Mouse (Mus musculus): ENCODE data around the gene Sirt7. TPM values are rescaled to one million over a fixed set of nuclear protein-coding genes. Genes with fewer than 3 reads are reported as not detected.

The Sirt7 gene
- total RNA-seq, 2 experiments from 2014 or later = 10.2 to 11.7 TPM

- peak; percentile 93 for DNase-seq
Measured at GRCm38 (mm10) chr11:120581490-120582267, 43.4 kb downstream of the Sirt7 start, which contains the start of gene Arhgdia. Gene Arhgdia, minus strand, starts transcription at chr11:120581624.

GRCm38 (mm10) chr11:120580871-120581331 lies 44.1 kb downstream of the Sirt7 start:
- peak; percentile 54 for DNase-seq

- DNase-seq = peak; percentile 27
Measured at GRCm38 (mm10) chr11:120580190-120580589, 44.9 kb downstream of the Sirt7 start.

GRCm38 (mm10) chr11:120579316-120580107 lies 45.5 kb downstream of the Sirt7 start:
- peak; percentile 88 for DNase-seq

- peak; percentile 15 for DNase-seq
Measured at GRCm38 (mm10) chr11:120578694-120579243, 46.3 kb downstream of the Sirt7 start.

GRCm38 (mm10) chr11:120578024-120578693 lies 46.9 kb downstream of the Sirt7 start:
- no peak for DNase-seq

- DNase-seq = peak; percentile 41
Measured at GRCm38 (mm10) chr11:120577211-120578023, 47.6 kb downstream of the Sirt7 start.

- no peak for DNase-seq
Measured at GRCm38 (mm10) chr11:120576365-120576981, 48.6 kb downstream of the Sirt7 start.

GRCm38 (mm10) chr11:120575940-120576339 lies 49.1 kb downstream of the Sirt7 start:
- DNase-seq = no peak

GRCm38 (mm10) chr11:120575046-120575445 lies 50.0 kb downstream of the Sirt7 start:
- no peak for DNase-seq

GRCm38 (mm10) chr11:120574278-120574600 lies 50.8 kb downstream of the Sirt7 start:
- no peak for DNase-seq

- peak; percentile 22 for DNase-seq
Measured at GRCm38 (mm10) chr11:120573585-120574277, 51.3 kb downstream of the Sirt7 start.

GRCm38 (mm10) chr11:120572752-120573584 lies 52.1 kb downstream of the Sirt7 start, which contains the start of gene P4hb:
Gene P4hb, minus strand, starts transcription at chr11:120573253.
- peak; percentile 100 for DNase-seq

GRCm38 (mm10) chr11:120572417-120572751 lies 52.7 kb downstream of the Sirt7 start:
- DNase-seq = no peak

GRCm38 (mm10) chr11:120571754-120572416 lies 53.2 kb downstream of the Sirt7 start:
- DNase-seq = no peak

GRCm38 (mm10) chr11:120571122-120571521 lies 53.9 kb downstream of the Sirt7 start:
- no peak for DNase-seq

Data from heart, postnatal 4 days (tissue).